Mouse (Mus musculus): Measurements from ENCODE around the gene Romo1. TPM values are rescaled to one million over a fixed set of nuclear protein-coding genes. Genes with fewer than 3 reads are reported as not detected.
"Not testable (repeated sequence)": the region's sequence is repeated elsewhere in the genome, so short reads cannot be mapped to it uniquely, and the experiment has no call there.

Romo1 gene
- total RNA-seq, 2 experiments from 2014 or later: 159 to 179 TPM

DNA sequence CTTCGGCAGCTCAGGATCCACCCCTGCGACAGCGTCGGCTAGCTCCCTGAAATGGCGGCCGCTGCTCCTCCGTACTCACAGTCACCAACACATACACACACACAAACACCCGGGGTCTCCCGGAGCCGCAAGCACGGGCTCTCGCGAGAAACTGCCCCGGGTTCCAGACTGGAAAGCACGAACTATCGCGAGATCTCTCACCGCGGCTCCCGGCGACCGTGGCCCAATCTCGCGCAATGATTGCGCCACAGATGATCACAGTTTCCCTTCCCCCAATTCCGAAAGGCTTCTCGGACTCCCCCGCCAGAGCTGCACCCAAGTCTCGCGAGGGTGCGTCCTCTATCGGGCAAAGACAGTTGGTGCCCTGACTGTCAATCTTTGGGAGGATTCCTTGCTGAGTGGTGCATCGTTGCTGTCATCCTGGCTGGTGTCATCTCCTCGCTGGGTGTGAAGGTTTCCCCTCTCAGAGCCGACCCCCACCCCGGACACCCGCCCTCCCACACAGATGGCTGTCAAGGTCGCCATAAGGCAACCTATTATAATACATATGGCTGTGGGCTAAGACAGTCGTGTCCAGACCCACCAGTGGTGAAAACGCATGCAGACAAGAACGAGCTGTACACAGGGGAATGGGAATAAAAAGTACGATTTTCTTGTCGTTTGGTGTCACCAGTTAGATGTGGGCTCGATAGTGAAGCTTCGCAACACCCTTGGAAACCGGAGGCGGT, 36.4 kb downstream of the Romo1 start, which contains the start of gene Rbm39:
Gene Rbm39 (minus strand): TSS at position 145 of the 728 bp plus-strand sequence.
- peak; percentile 100 for DNase-seq

DNA sequence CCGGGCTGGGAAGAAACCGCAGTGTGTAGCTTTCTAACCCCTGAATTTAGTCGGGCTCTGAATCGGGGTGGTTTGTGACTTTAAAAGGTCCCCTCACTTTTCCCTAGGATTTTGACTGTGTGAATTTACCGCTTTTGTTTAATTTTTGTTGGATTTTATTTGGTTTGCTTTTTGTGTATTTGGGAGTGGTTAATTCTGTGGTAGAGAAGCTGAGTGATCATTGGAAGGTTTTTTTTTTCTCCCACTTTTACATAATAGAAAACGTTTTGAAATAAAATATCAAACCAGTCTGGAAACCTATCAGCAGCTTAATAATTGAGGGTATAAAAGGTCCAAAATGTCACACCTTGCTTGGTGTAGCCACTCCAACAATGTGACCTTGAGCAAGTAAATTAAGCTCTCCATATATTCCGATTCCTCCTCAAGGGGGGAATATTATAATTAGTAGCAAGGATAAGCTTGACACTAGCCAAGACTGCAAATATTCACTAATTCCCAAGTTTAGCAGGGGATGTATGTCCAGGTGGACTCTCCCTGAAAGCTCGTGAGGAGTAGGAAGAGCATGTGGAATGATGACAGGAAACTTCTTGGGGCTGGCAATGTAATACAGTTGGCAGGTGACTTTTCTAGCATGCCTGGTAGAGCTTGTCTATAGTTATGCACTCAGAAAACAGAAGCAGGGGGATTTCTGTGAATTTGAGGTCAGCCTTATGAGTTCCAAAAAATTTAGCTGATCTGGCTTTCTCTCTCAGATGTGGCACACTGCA, 37.2 kb downstream of the Romo1 start:
- no peak for DNase-seq

DNA sequence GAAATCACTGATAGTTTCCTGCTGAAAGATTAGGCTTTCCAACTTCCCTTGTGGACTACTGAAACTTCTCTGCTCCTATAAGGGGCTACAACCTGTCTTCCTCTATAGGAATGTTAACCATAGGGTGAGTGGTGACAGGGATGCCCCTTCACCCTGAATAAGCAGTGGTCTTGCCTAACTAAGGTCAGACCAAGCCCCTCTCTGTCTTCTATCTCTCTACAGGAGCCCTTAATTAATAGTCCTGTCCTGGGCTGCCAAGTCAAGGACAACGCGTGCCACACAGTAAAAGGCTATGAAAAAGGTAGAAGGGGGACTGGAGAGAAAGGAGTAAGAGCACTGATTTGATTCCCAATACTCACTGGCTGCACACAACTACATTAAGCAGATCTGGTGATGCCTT, 37.8 kb downstream of the Romo1 start:
- no peak for DNase-seq

DNA sequence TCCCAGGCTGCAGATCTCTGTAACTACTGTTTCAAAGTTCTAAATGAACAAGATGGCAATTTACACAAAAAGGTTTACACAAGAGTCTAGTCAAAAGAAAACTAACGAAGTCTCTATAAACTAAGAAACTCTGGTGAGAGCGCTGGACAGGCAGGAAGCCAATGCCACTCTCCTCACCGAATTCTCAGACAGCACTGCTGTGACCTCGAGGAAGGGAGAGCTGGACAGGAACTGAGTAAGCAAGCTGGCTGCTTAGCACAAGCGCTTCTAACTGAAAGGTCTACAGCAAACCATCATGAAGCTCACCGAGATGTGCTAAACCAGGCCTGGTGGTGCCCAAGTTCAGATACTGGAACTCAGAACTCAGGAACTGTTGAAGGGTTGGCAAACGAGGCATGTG, 45.4 kb downstream of the Romo1 start:
- DNase-seq: not testable (repeated sequence)

DNA sequence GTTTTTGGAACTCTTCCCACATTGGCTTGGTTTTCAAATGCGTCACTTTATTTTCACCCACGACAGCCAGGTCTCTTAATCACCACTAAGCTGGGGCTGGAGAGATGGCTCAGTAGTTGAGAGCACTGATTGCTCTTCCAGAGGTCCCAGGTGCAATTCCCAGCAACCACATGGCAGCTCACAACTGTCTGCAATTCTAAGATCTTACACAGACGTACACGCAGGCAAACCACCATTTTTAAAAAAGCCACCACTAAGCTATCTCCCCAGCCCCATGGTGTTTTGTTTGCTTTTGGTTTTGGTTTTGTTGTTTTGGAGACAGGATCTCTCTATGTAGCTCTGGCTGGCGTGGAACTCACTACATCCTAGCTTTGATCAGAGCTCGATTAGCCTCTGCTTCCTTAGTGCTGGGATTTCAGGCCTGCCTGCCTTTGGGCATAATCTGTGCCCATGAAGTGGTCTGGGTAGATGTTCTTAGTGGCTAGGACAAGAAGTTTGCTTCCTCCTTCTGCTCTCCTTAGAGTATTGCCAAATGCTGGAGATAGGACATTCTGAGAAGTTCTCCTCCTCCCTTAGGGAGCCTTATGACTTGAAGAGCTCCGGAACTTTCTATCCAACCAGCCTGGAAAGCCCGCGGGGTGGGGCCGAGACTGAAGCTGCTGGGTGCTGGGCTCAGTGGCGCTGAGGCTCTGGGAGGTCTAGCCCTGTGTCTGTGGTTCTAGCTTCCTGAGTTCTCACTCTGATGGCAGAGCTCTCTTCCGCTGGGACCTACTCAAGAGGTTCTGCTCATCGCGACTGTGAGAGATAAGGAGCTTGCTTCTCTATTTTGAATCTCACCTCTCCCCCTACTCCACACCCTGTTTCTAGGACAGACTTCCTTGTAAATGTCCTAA, 46.4 kb downstream of the Romo1 start:
- no peak for DNase-seq

DNA sequence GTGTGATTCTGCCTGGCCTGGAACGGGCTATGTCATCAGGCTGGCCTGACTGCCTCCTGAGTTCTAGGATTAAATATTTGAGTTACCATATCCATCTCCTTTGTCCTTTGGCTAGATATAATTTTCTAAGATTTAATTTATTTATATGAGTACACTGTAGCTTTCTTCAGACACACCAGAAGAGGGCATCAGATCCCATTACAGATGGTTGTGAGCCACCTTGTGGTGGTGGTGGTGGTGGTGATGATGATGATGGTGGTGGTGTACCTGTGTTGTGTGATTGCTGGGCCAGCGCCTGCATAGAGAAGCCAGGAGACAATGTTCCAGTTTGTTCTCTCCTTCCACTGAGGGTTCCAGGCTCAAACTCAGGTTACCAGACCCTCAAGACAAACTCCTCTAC, 47.7 kb downstream of the Romo1 start:
- DNase-seq: no peak

DNA sequence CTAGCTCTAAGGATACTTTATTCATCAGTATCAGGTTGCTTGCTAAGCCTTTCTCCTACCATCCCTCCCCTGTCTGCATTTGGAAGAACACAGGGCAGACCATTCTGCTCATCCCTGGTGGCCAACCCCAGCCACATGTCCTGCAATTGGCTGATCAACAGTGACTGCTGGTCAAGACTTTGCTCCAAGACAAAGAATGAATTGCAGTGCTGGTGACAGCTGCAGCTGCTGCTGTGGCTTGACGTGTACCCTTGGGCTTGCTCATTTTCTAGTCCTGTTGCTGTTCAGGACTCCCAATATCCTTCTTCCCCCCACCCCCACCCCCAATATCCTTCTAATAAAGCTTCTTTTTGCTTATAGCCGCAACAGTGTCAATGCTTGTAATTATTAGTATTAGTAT, 48.2 kb downstream of the Romo1 start:
- no peak for DNase-seq

DNA sequence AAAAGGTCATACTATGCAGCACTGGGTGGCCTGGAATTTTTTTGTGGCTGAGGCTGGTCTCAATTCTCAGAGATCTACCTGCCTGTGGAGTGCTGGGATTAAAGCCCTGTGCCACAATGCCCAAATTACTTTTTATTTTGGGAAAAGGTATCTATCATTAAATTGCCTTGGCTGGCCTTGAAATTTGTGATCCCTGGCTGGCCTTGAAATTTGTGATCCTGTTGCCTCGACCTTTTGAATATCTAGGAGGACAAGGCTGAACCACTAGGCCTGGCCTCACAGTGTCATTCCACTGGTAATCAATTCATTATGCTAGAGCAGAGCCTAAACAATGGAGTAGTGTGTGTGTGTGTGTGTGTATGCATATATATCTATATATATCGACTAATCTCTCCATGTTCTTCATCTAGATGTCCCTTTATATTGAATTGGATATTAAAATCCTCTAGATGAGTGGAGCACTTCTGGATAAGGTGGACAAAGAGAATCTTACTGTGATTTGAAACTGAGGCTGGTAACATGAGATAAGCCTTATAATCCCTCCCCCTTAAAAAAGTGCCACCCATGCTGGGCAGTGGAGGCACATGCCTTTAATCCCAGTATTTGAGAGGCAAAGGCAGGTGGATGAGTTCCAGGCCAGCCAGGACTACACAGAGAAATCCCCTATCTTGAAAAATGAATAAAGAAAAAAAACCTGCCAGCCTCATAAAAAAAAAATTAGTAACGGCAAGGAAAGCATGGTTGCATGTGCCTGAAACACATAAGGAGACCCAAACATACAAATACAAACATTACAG, 49.4 kb downstream of the Romo1 start:
- no peak for DNase-seq

DNA sequence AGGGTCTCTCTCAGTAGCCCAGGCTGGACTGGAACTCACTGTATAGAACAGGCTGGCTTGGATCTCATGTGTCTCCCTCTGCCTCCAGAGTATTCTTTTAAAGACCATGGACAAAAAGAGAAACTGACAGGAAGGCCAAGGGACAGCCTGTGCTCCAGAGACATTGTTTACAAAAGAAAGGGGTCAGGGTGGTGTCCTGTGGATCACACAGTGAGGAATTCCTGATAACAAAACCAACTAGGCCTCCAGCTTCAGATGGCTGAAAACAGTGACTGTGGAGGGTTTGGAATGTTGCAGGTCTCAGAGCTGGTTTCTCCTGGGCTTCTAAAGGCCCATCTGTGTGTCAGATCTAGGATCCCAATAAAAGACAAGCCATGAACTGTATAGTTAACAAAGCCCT, 50.7 kb downstream of the Romo1 start:
- no peak for DNase-seq

Other genes with a start within 250 kb of the Romo1 start
- 10 to 100 TPM; 76.9 to 81.8 TPM for gene Uqcc1, start 213.7 kb upstream of the Romo1 start, total RNA-seq (2021)
- gene Gm15557, start 203.3 kb upstream of the Romo1 start, total RNA-seq (2021): not detected
- gene Gdf5, start 198.7 kb upstream of the Romo1 start, total RNA-seq (2021): not detected
- 10 to 100 TPM; 20.1 to 21.5 TPM for gene Cep250, start 187.6 kb upstream of the Romo1 start, total RNA-seq (2021)
- gene 6430550D23Rik, start 136.1 kb upstream of the Romo1 start, total RNA-seq (2021): 1 to 10 TPM; 1.6 to 2.0 TPM
- gene Ergic3, start 136.0 kb upstream of the Romo1 start, total RNA-seq (2021): 100 to 1,000 TPM; 181 to 202 TPM
- gene Fer1l4, start 91.1 kb upstream of the Romo1 start, total RNA-seq (2021): not detected
- 1 to 10 TPM; 3.0 to 3.4 TPM for gene Spag4, start 78.9 kb upstream of the Romo1 start, total RNA-seq (2021)
- 10 to 100 TPM; 25.0 to 26.6 TPM for gene Cpne1, start 32.1 kb upstream of the Romo1 start, total RNA-seq (2021)
- gene Rbm12, start 32.1 kb upstream of the Romo1 start, total RNA-seq (2021): 10 to 100 TPM; 23.3 to 30.5 TPM
- gene Gm28036, start 16.9 kb upstream of the Romo1 start, total RNA-seq (2021): 10 to 100 TPM; 23.6 to 23.8 TPM
- gene Nfs1, start 147 bp downstream of the Romo1 start, total RNA-seq (2021): 10 to 100 TPM; 41.5 to 45.7 TPM
- gene Rbm39, start 36.2 kb downstream of the Romo1 start, total RNA-seq (2021): 100 to 1,000 TPM; 318 to 371 TPM
- 100 to 1,000 TPM in 1 of 2 experiments, 10 to 100 TPM in 1; 94.5 to 101 TPM for gene Phf20, start 52.4 kb downstream of the Romo1 start, total RNA-seq (2021)
- 1 to 10 TPM; 3.9 to 5.7 TPM for gene Cnbd2, start 168.3 kb downstream of the Romo1 start, total RNA-seq (2021)
- 10 to 100 TPM; 89.5 to 94.7 TPM for gene Scand1, start 168.7 kb downstream of the Romo1 start, total RNA-seq (2021)